Mouse (Mus musculus) liver, embryonic 16.5 days (tissue): ENCODE results near the gene Gpx3. TPM values are rescaled to one million over a fixed set of nuclear protein-coding genes. Genes with fewer than 3 reads are reported as not detected.
"Not testable (repeated sequence)": the region's sequence is repeated elsewhere in the genome, so short reads cannot be mapped to it uniquely, and the experiment has no call there.

ENCODE experiments used
- ATAC-seq: fragments of 200-750 bp; cut with Nextera tagmentation; 2 replicates; pipeline ENCODE4 v1.8.0; 2017; ENCODE audit warnings: low read depth, mild to moderate bottlenecking, moderate number of reproducible peaks, moderate library complexity
- H3K27ac ChIP-seq: fragments of 300-500 bp; sonication (generic); 2 replicates; pipeline ENCODE4 v1.5.1; 2014; ENCODE audit warnings: mild to moderate bottlenecking, low read length
- H3K27me3 ChIP-seq: fragments of 300-500 bp; sonication (generic); 2 replicates; pipeline ENCODE4 v1.6.1; 2014; ENCODE audit warnings: low read depth, low read length, mixed read lengths; ENCODE audit not compliant: control insufficient read depth, insufficient read depth
- H3K36me3 ChIP-seq: fragments of 300-500 bp; sonication (generic); 2 replicates; pipeline ENCODE4 v1.6.1; 2014; ENCODE audit warnings: mild to moderate bottlenecking; ENCODE audit not compliant: control insufficient read depth, insufficient read depth
- H3K4me1 ChIP-seq: fragments of 300-500 bp; sonication (generic); 2 replicates; pipeline ENCODE4 v1.6.1; 2014; ENCODE audit warnings: low read depth, low read length, mixed read lengths; ENCODE audit not compliant: control insufficient read depth
- H3K4me2 ChIP-seq: fragments of 300-500 bp; sonication (generic); 2 replicates; pipeline ENCODE4 v1.6.1; 2014; ENCODE audit warnings: low read depth, low read length, mixed read lengths
- H3K4me3 ChIP-seq: fragments of 300-500 bp; sonication (generic); 2 replicates; pipeline ENCODE4 v1.5.1; 2014; ENCODE audit warnings: low read depth, mild to moderate bottlenecking, low read length
- H3K9ac ChIP-seq: fragments of 300-500 bp; sonication (generic); 2 replicates; pipeline ENCODE4 v1.6.1; 2014; ENCODE audit warnings: low read depth, low read length
- H3K9me3 ChIP-seq: fragments of 300-500 bp; sonication (generic); replicated peaks from 2 replicates; pipeline ENCODE4 v1.6.1; 2016; ENCODE audit warnings: low read length; ENCODE audit not compliant: control insufficient read depth
- WGBS: fragments of 180-500 bp; shearing (Covaris S2); extraction: QIAGEN DNeasy Blood & Tissue Kit; methylation state at CpG from one replicate; pipeline ENCODE4 v1.1.7; 2014; ENCODE audit not compliant: insufficient replicate concordance; 5-methylcytosine and 5-hydroxymethylcytosine counted together
- polyA plus RNA-seq: library from polyadenylated mRNA; unstranded; fragments of >200 nt; fragmentation: Nextera tagmentation; extraction: Ambion mirVana; gene quantifications from 2 replicates; pipeline ENCODE4 v1.2.1, GENCODE M21; 2015

The Gpx3 gene
- 39.1 and 45.2 TPM in 2 replicates for polyA plus RNA-seq

DNA sequence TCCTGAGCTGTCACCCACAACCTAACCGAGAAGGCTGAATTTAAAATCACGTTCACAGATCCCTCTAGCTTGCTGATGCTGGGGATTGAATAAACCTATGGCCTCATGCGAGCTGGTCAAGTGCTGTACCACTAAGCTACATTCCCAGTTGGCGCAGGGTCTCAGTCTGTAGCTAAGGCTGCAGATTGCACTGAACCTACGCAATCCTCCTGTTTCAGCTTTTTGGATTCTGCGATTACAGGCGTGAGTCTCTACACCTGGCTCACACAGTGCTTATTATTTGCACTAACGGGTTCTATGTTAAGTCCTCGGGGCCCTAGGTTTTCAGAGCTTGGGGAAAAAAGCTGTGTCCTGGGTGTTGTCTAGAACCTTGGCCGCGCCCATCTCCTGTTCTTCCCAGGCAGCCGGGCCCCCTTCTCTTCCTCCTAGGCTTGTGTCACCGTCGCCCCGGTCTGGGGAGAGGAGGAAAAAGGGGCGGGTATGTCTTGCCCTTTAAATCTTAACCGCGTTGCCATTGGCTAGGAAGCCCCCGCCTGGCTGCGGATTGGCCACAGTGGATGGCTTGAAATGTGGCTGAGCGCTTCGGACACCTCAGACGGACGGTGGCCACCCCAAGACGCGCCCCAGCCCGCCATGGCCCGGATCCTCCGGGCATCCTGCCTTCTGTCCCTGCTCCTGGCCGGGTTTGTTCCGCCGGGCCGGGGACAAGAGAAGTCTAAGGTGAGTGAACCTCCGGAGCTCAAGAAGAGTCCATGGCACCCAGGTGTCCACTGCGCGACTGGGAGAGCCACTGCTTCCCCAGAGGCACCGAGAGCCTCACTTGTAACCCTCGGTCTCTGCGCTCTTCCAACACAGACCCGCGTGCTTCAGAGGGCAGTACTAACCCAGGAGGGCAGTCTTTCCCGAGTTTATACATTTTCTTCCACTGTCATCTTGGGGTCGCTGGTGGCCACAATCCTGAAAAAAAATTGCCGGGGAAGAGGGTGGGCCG is at the start of gene Gpx3:
Gene Gpx3 (plus strand): TSS at position 121 of the 991 bp plus-strand sequence.
- peak within 1 kb of the TSS; percentile 33; the same call in 1 of the 2 replicates for H3K9ac ChIP-seq
- H3K27me3 ChIP-seq = peaks cover 6% of the 10 kb centered on the region
- no peak within 1 kb of the TSS for H3K27ac ChIP-seq
- 15% methylated on average over 45 of the region's 45 CpGs for WGBS
- H3K4me3 ChIP-seq = peak within 1 kb of the TSS; percentile 55
- peaks cover 9% of the 10 kb centered on the region for H3K4me1 ChIP-seq
- H3K4me2 ChIP-seq = peak within 1 kb of the TSS; percentile 65
- ATAC-seq = peak; percentile 71
- H3K36me3 ChIP-seq = no peaks in the 10 kb centered on the region
- H3K9me3 ChIP-seq = no peaks in the 10 kb centered on the region

DNA sequence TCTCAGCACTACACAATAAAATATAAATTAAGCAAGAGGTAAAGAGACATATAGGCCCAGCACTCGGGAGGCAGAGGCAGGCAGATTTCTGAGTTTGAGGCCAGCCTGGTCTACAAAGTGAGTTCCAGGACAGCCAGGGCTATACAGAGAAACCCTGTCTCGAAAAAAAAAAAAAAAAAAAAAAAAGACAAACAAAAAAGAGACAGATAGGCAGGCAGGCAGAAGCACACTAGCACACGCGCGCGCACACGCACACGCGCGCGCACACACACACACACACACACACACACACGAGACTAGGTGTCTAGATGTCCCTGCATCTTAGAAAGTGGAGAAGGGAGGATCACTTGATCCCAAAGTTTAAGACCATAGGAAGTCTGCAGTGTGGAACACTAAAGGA is 43.4 kb upstream of the Gpx3 start:
- H3K9ac ChIP-seq, H3K4me3 ChIP-seq, H3K27ac ChIP-seq, H3K4me2 ChIP-seq, H3K9me3 ChIP-seq, H3K27me3 ChIP-seq, ATAC-seq, H3K36me3 ChIP-seq: not testable (repeated sequence)
- H3K4me1 ChIP-seq = peaks cover 17% of the 10 kb centered on the region
- 82% methylated on average over 11 of the region's 12 CpGs for WGBS

DNA sequence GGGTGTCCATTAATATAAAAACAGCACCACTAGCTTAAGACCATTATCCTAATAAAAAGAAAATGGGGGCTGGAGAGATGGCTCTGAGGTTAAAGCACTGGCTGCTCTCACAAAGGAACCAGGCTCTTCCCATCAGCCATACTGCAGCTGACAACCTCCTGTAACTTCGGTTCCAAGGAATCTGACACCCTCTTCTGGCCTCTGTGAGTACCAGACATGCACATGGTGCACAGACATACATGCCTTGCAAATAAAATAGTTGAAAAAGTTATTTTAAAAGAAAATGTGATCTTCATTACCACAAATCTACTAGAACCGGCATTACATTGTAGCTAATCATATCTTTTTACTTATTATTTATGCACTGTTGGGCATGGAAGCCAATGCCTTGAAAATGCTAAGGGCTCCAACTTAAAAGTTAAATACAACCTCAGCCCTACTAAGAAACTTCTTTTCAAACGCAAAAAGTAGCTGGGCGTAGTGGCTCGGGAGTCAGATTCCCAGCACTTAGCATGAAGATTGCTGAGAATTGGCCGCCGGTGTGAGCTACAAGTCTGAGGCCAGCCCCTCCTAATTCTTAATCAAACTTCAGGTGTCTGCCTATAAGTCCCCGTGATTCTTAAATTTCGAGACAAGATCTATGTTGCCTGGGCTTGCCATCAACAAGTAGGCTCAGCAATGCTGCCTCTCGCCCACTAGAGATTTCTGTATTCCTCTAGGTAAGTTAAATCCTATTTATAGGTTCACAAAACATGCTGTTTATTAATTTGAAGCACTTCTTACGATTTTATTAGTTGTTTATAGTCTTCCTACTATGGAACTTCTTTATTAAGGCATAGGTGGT is 42.7 kb upstream of the Gpx3 start:
- Histone ChIP-seq H3K4me2 (peak overlapping the region; percentile 96), H3K27me3 (no peaks in the 10 kb centered on the region), H3K4me1 (peaks cover 17% of the 10 kb centered on the region), H3K4me3 (peak overlapping the region; percentile 67), H3K36me3 (no peaks in the 10 kb centered on the region), H3K27ac (peak overlapping the region; percentile 53; the same call in 1 of the 2 replicates), H3K9me3 (no peaks in the 10 kb centered on the region), H3K9ac (peak overlapping the region; percentile 67)
- WGBS = 24% methylated on average over 11 of the region's 11 CpGs
- ATAC-seq = no peak

DNA sequence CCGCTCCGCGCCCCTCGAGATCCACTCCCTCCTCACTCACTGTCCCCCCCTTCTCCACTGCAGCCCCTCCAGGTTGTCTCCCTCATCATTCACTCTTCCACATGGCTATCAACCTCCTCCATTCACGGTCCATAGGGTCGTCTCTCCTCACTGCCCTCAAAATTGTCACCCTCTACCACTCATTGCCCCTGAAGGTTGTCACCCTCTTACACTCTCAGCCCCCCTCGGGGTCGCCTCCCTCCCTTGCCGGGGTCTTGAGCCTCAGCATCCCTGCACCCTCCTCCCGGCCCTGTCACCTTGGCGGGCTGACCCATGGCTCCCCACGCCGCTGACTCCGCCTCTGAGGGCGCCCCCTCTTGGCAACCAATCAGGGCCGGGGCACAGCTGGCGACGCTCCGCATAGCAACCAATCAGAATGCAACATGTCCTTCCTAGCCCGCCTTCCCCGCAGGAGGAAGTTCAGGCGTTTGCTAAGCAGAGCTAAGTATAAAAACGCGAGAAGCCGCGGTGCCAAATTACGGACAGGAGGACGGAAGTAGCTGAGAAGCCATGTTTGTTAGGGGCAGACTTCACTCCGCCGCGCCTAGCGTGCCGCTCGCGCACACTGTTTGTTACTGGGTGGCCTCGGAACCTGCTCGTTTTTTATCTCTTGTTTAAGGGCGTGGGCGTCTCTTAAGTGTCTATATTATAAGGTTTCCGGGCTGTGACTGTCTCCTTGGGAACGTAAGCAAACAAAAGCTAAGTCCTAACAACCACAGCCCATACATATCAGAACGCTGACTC is 41.8 kb upstream of the Gpx3 start, which contains the start of gene Lyrm7:
Gene Lyrm7 (minus strand): TSS at position 661 of the 783 bp plus-strand sequence.
- ATAC-seq = peak; percentile 98
- WGBS = under 1% methylated on average over 42 of the region's 42 CpGs
- peaks cover 20% of the 10 kb centered on the region for H3K4me1 ChIP-seq
- H3K9ac ChIP-seq = peak within 1 kb of the TSS; percentile 71
- H3K36me3 ChIP-seq = no peaks in the 10 kb centered on the region
- H3K27ac ChIP-seq = peak within 1 kb of the TSS; percentile 98
- H3K27me3 ChIP-seq = no peaks in the 10 kb centered on the region
- H3K4me3 ChIP-seq = peak within 1 kb of the TSS; percentile 67
- H3K4me2 ChIP-seq = peak within 1 kb of the TSS; percentile 96
- H3K9me3 ChIP-seq = no peaks in the 10 kb centered on the region

DNA sequence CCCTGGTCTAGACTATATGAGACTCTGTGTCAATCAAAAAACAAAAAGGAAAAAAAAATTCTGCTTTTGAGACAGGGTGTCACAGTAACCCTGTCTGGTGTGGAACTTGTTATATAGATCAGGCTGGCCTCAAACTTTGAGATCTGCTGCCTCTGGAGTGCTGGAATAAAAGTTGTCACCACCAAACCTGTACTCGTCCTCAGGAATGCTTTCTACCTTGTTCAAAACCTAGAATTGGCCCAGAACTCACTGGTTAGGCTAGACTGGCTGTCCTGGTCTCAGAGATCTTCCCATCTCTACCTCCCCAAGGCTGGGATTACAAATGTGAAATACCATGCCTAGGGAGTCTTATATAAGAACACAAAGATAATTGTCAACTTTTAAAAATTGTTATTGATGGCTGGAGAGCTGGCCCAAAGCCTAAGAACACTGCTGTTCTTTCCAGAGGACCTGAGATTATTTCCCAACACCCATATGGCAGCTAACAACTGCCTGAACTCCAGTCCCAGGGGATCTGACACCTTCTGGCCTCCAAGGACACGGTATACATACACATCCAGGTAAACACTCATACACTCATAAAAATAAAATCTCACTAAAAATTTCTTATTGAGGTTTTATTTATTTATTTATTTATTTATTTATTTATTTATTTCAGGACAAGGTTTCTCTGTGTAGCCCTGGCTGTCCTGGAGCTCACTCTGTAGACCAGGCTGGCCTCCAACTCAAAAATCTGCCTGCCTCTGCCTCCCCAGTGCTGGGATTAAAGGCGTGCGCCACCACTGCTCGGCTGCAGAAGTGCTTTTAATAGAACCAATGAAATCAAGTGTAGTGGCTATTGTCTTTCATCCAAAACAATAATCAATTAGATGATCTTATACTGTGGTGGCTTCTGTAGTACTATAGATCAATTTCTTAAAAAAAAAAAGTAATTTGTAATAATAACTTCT is 40.5 kb upstream of the Gpx3 start:
- Histone ChIP-seq H3K27ac (peak overlapping the region; percentile 98), H3K4me3 (peak overlapping the region; percentile 67), H3K36me3 (no peaks in the 10 kb centered on the region), H3K9me3 (no peaks in the 10 kb centered on the region), H3K4me1 (peaks cover 26% of the 10 kb centered on the region), H3K27me3 (no peaks in the 10 kb centered on the region), H3K9ac (peak overlapping the region; percentile 71), H3K4me2 (peak overlapping the region; percentile 96)
- WGBS = 79% methylated on average over 5 of the region's 5 CpGs
- ATAC-seq = no peak

DNA sequence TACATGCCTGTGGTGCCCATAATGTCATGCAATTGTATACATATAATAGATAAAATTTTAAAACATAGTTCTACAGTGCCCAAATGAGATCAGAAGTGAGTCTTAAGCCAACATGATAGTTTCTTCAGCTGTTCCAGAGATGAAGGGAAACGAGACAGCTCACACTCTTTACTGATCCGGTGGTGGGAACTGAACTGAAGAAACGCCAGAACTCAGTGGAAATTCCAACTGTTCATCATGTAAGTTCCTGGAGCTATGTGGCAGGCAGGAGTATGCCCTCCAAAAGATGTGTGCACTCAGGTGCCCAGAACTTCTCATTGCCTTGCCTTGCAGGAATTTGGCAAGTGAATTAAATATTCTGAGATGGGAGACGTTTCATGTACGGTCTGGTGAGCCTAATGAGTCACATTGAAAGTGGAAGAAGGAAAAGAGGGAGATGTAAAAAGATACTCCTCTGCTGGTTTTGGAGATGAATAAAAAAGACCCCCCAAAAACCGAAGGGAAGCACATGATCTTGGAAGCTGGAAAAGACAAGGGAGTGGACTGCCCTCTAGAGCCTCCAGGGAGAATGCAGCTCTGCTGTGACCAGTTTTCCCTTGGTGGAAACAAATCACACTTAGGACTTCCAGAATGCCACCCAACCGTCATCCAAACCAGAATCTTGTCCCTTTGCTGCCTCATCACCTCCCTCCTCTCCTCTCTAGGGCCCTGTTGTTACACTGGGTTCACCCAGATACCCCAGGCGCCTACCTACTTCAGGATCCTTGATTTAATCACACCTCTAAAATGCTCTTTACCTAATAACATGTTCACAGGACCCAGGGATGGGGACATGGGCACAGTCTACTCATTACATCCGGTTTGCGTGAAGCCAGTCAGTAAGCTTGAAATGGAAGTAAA is 39.4 kb upstream of the Gpx3 start:
- Histone ChIP-seq H3K9me3 (no peaks in the 10 kb centered on the region), H3K4me3 (no peak overlapping the region), H3K27me3 (no peaks in the 10 kb centered on the region), H3K36me3 (no peaks in the 10 kb centered on the region), H3K4me2 (no peak overlapping the region), H3K4me1 (peaks cover 35% of the 10 kb centered on the region), H3K9ac (no peak overlapping the region), H3K27ac (no peak overlapping the region)
- ATAC-seq = no peak
- WGBS = 44% methylated on average over 10 of the region's 10 CpGs

DNA sequence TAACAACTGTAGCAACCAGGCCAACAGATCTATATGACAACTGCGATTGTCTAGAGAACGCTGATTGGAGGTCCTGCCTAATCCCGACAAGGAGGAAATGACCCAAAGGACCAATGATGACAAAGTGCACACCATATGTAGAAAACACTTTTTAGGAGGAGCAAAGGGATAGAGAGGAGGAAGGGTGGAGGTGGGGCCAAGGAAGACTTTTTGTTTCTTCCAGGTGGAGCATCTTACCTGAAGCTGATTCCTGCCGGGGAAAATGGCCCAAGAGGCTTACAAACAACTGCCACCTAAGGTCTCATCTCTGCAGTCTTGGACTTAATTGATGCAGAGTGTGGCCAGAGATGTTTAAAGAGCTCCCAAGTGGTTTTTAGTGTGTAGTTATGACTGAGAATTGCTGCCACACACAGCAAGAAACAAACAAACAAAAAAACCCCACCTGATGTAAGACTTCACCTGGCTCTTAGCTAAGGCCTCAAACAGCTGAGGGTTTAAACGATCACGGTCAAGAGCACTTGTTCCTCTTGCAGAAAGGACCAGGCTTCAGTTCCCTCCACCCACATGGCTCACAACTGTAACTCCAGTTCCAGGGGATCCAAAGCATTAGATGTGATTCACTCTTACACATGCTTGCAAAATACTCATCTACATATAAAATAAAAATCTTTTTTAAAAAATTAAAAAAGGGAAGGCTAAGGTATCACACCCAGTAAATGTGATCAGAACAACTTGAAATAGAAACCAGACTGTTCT is 36.7 kb upstream of the Gpx3 start:
- Histone ChIP-seq H3K4me3 (peak overlapping the region; percentile 85), H3K9ac (peak overlapping the region; percentile 91; the same call in 1 of the 2 replicates), H3K4me1 (peaks cover 43% of the 10 kb centered on the region), H3K9me3 (no peaks in the 10 kb centered on the region), H3K36me3 (peaks cover 7% of the 10 kb centered on the region), H3K27ac (peak overlapping the region; percentile 13; the same call in 1 of the 2 replicates), H3K27me3 (no peaks in the 10 kb centered on the region), H3K4me2 (peak overlapping the region; percentile 88)
- 57% methylated on average over 6 of the region's 6 CpGs for WGBS
- no peak for ATAC-seq
